Mouse (Mus musculus) urinary bladder, postnatal 36 days (tissue): ENCODE results near the gene Nxpe2.

Experiments
- DNase-seq, 2 experiments: peaks; one replicate each; pipeline ENCODE4 v3.0.0; 2022; ENCODE audit warnings: low spot score in 2 of 2, mixed read lengths in 1 of 2

Nxpe2 gene

GRCm38 (mm10) chr9:48298983-48299382 lies 54.3 kb downstream of the Nxpe2 start:
- no peak for DNase-seq

DNA sequence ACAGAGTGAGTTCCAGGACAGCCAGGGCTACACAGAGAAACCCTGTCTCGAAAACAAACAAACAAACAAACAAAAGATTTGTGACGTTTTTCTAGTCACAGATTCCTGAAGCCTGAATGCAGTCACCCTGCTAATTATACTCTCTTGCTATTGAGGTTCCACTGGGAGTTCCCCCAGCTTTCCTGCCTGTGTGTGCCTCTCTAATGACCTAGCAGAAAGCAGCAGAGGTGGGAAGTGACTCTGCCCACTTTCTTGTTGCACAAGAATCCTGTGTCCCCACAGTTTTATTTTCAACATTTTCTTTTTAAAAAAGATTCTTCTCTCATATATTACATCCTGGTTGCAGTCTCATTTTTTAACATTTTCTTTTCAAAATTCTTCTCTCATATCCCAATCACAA lies 58.5 kb downstream of the Nxpe2 start:
- DNase-seq, result no peak

- no peak for DNase-seq
Observed at GRCm38 (mm10) chr9:48290281-48290680, 63.0 kb downstream of the Nxpe2 start.

DNA sequence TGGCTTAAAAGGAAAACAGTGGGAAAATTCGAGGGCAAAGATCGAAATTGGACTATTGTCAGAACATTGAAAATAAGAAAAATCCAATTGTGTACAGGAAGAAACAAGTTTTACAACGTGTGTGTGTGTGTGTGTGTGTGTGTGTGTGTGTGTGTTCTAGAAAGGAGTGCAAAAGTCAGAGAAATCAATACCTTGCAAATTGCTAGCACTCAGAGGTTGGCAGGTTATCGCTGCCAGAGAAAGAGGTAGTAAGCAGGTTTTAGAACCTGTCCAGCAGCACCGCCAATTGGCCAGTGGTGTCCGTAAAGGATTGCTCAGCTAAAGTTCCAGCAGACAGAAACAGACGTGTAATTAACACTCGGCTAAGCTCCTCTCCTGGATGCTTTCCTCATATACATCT lies 69.0 kb downstream of the Nxpe2 start:
- no peak for DNase-seq

DNA sequence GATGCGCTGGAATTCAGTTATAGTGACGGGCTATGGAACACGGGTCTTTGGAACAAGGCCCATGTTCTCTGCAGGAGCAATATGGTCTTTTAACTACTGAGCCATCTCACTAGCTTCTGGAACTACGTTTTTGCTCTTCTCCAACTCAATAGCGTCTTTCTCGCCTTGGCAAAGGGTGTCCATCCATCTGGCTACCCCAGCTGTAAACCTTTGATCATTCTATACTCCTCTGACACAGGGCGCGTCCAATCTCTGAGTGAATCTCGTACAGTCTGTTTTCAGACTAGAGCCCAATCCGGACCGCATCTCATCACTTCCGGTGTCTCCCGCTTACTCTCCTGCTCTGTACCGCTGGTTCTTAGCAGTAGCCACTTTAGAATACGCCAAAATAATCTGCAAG lies 76.4 kb downstream of the Nxpe2 start:
- no peak for DNase-seq
